Mouse (Mus musculus) myocyte (in vitro differentiated cells): ENCODE results near the gene Itpr2.

Experiments used
- CEBPB ChIP-seq: IDR thresholded peaks from 2 replicates; pipeline ENCODE4 v1.6.1; 2011; ENCODE audit warnings: mild to moderate bottlenecking, moderate library complexity; ENCODE audit not compliant: poor library complexity, insufficient read depth, severe bottlenecking
- E2F4 ChIP-seq: IDR thresholded peaks from one replicate; pipeline ENCODE4 v1.6.1; 2011; ENCODE audit warnings: mild to moderate bottlenecking, control low read depth, moderate library complexity; ENCODE audit not compliant: insufficient read depth
- MAX ChIP-seq: IDR thresholded peaks from one replicate; pipeline ENCODE4 v1.6.1; 2011; ENCODE audit warnings: low read depth, mild to moderate bottlenecking, control low read depth
- MYOG ChIP-seq, 3 experiments: IDR thresholded peaks; one replicate each; pipeline ENCODE4 v1.6.1; 2011; ENCODE audit warnings: control low read depth in 2 of 3, low read depth in 2 of 3, mild to moderate bottlenecking in 2 of 3; ENCODE audit not compliant: insufficient read length in 2 of 3, control insufficient read depth in 1 of 3, insufficient read depth in 1 of 3
- POLR2A ChIP-seq: IDR thresholded peaks from one replicate; pipeline ENCODE4 v1.6.1; 2011; ENCODE audit warnings: low read depth, mild to moderate bottlenecking, control low read depth, moderate library complexity; ENCODE audit not compliant: insufficient read length
- POLR2AphosphoS2 ChIP-seq: IDR thresholded peaks from one replicate; pipeline ENCODE4 v1.6.1; 2011; ENCODE audit warnings: low read depth, control low read depth; ENCODE audit not compliant: insufficient read length
- REST ChIP-seq: IDR thresholded peaks from one replicate; pipeline ENCODE4 v1.6.1; 2011; ENCODE audit warnings: mild to moderate bottlenecking, control low read depth, moderate library complexity; ENCODE audit not compliant: insufficient read depth, insufficient read length
- SRF ChIP-seq: IDR thresholded peaks from one replicate; pipeline ENCODE4 v1.6.1; 2011; ENCODE audit warnings: low read depth; ENCODE audit not compliant: control insufficient read depth, insufficient read length
- TCF12 ChIP-seq: IDR thresholded peaks from one replicate; pipeline ENCODE4 v1.6.1; 2011; ENCODE audit warnings: mild to moderate bottlenecking, control low read depth; ENCODE audit not compliant: poor library complexity, insufficient read depth, severe bottlenecking
- USF1 ChIP-seq: IDR thresholded peaks from one replicate; pipeline ENCODE4 v1.6.1; 2011; ENCODE audit warnings: low read depth, mild to moderate bottlenecking, control low read depth, moderate library complexity

DNA sequence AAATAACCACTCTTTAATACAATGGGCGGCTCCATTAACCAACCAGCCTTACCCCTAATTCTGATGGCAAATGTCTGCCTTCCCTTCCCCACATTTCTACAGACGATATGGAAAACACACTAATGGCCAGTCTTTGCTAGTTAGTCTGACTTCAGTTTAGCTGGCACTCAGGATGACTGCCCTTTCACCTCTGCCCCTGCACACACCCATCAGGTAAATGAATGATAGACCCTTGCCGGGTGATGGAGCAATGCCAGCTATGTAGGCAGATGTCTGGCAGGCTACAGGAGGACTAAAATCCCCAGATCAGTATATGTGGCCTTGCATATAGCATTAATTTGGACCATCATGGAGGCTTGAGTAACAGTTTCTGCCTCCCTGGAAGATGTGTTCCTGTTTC is 168.5 kb downstream of the Itpr2 start:
- TF ChIP-seq E2F4 (no peak), POLR2A (no peak), MAX (no peak), USF1 (no peak), TCF12 (no peak), POLR2AphosphoS2 (no peak), CEBPB (no peak), REST (no peak), SRF (no peak), MYOG (IDR thresholded peaks at IDR 0.05; ENCODE audit: control insufficient read depth in 1 of 3, insufficient read depth in 1 of 3, insufficient read length in 2 of 3, low read depth in 2 of 3) (no peak)
